Mouse (Mus musculus) heart, embryonic 16.5 days (tissue): ENCODE results near the gene Syt1. TPM values are rescaled to one million over a fixed set of nuclear protein-coding genes. Genes with fewer than 3 reads are reported as not detected.

ENCODE experiments used
- ATAC-seq: fragments of 200-750 bp; cut with Nextera tagmentation; replicated peaks from 2 replicates; pipeline ENCODE4 v1.8.0; 2017; ENCODE audit warnings: moderate number of reproducible peaks; ENCODE audit not compliant: insufficient read depth, low FRiP score; ENCODE audit errors: extremely low read depth
- H3K27ac ChIP-seq: fragments of 300-500 bp; sonication (generic); 2 replicates; pipeline ENCODE4 v1.5.1; 2014; ENCODE audit warnings: mild to moderate bottlenecking, low read length, control low read depth, moderate library complexity
- H3K27me3 ChIP-seq: fragments of 300-500 bp; sonication (generic); 2 replicates; pipeline ENCODE4 v1.6.1; 2014; ENCODE audit warnings: low read length, mixed read lengths; ENCODE audit not compliant: control insufficient read depth, insufficient read depth
- H3K36me3 ChIP-seq: fragments of 300-500 bp; sonication (generic); 2 replicates; pipeline ENCODE4 v1.6.1; 2014; ENCODE audit not compliant: control insufficient read depth, insufficient read depth
- H3K4me1 ChIP-seq: fragments of 300-500 bp; sonication (generic); 2 replicates; pipeline ENCODE4 v1.6.1; 2014; ENCODE audit warnings: low read length, mixed read lengths; ENCODE audit not compliant: control insufficient read depth, insufficient read depth
- H3K4me2 ChIP-seq: fragments of 300-500 bp; sonication (generic); 2 replicates; pipeline ENCODE4 v1.6.1; 2014; ENCODE audit warnings: low read depth, mild to moderate bottlenecking, control low read depth, low read length
- H3K4me3 ChIP-seq: fragments of 300-500 bp; sonication (generic); 2 replicates; pipeline ENCODE4 v1.5.1; 2014; ENCODE audit warnings: mild to moderate bottlenecking, control low read depth, low read length
- H3K9ac ChIP-seq: fragments of 300-500 bp; sonication (generic); 2 replicates; pipeline ENCODE4 v1.6.1; 2014; ENCODE audit warnings: low read length, control low read depth
- H3K9me3 ChIP-seq: fragments of 300-500 bp; sonication (generic); replicated peaks from 2 replicates; pipeline ENCODE4 v1.6.1; 2016; ENCODE audit warnings: low read length; ENCODE audit not compliant: control insufficient read depth
- WGBS: fragments of 180-500 bp; shearing (Covaris S2); extraction: QIAGEN DNeasy Blood & Tissue Kit; methylation state at CpG from one replicate; pipeline ENCODE4 v1.1.7; 2014; 5-methylcytosine and 5-hydroxymethylcytosine counted together
- polyA plus RNA-seq: library from polyadenylated mRNA; unstranded; fragments of >200 nt; fragmentation: Nextera tagmentation; extraction: Ambion mirVana; gene quantifications from 2 replicates; pipeline ENCODE4 v1.2.1, GENCODE M21; 2015

The Syt1 gene
- polyA plus RNA-seq, 1 experiment from 2014 or later, result 0.91 TPM

DNA sequence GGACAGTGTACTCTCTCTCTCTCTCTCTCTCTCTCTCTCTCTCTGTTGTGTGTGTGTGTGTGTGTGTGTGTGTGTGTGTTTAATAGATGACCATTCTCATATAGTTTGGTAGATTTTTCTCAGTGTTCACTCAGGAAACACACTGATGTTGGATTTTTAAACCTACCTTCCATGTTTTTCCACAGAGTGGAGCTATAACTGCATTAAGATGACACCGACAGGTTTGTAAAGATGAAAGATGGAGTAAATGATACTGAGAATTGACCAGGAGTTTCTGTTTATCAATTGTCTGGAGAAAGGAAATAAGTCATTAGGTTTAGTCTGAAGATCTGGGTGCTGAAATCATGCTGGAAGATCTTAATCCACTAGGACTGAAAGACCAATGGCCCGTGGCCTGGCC is 554.9 kb downstream of the Syt1 start:
- Histone ChIP-seq H3K4me3 (no peak overlapping the region), H3K27ac (no peak overlapping the region), H3K27me3 (no peaks in the 10 kb centered on the region), H3K4me2 (no peak overlapping the region), H3K36me3 (no peaks in the 10 kb centered on the region), H3K4me1 (no peaks in the 10 kb centered on the region), H3K9ac (no peak overlapping the region), H3K9me3 (no peaks in the 10 kb centered on the region)
- 78% methylated on average over 2 of the region's 2 CpGs for WGBS
- no peak for ATAC-seq

DNA sequence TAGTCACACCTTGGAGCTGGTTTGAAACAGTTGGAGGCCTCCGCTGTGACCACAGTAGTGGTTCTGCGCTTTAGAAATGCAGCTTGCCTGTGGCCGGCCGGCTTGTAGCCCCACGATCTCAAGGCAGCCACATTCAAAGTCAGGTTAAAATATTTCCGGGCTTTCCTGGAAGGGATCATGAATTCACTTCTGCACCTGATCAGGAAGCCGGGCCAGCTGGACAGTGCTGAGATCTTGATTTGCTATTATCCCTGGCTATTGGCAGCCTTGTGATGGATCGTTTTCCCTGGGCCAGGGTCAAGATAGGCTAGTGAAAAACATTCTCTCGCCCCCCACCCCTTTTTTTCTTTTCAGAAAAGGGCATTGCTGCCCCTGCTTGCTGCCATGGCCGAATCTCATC is 555.6 kb downstream of the Syt1 start:
- Histone ChIP-seq H3K4me3 (no peak overlapping the region), H3K9ac (no peak overlapping the region), H3K9me3 (no peaks in the 10 kb centered on the region), H3K4me2 (no peak overlapping the region), H3K36me3 (no peaks in the 10 kb centered on the region), H3K27ac (peak overlapping the region; percentile 3; the same call in 1 of the 2 replicates), H3K4me1 (no peaks in the 10 kb centered on the region), H3K27me3 (no peaks in the 10 kb centered on the region)
- ATAC-seq, result 0 out of 2 replicates have a peak, but pooled peaks have one; percentile 10
- WGBS, result 57% methylated on average over 10 of the region's 10 CpGs

DNA sequence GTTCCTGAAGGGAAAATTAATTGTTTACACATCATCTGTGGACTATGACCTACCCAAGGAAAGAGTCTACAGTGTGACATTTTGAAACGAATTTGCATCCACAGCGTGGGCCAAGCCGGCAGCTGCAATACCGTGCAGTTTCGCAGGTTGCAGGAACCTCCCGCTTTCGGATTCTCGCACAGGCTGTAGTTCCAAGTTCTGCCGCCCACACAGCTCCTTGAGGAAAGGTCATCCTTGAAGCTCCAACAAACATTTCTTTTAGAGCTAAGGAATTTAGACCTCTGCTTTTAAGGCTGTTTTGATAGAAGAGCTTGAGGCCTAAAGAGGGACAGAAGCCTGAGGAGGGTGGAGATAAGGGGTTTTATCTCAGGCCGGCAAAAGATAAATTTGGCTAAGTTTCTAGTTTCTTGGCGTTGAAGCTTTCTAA is 556.1 kb downstream of the Syt1 start:
- H3K4me1 ChIP-seq, result no peaks in the 10 kb centered on the region
- WGBS, result 51% methylated on average over 11 of the region's 11 CpGs
- no peak overlapping the region; the same call in 1 of the 2 replicates for H3K27ac ChIP-seq
- no peak overlapping the region for H3K9ac ChIP-seq
- H3K36me3 ChIP-seq, result no peaks in the 10 kb centered on the region
- 0 out of 2 replicates have a peak, but pooled peaks have one; percentile 14 for ATAC-seq
- H3K27me3 ChIP-seq, result no peaks in the 10 kb centered on the region
- no peak overlapping the region for H3K4me3 ChIP-seq
- H3K9me3 ChIP-seq, result no peaks in the 10 kb centered on the region
- no peak overlapping the region for H3K4me2 ChIP-seq

DNA sequence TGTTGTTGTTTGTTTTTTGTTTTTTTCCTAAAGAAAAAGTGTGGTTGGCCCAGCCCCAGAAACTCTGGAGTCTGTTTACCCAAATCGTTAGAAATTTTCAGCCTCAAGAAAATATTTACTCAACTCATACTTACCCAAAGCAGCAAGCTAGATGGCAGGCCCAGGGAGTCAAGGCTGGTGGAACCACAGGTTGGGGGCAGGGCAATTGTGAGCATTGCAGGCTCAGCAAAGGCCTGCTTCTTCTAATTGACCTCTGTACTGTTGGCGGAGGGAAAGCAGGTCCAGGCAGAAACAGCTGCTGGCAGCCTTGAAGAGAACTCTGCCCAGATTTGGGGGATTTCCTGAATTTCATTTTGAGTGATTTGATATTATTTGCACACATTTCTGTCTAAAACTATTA is 557.2 kb downstream of the Syt1 start:
- H3K9ac ChIP-seq, result no peak overlapping the region
- H3K4me3 ChIP-seq, result no peak overlapping the region
- no peak overlapping the region for H3K27ac ChIP-seq
- 50% methylated on average over 2 of the region's 2 CpGs for WGBS
- no peak overlapping the region for H3K4me2 ChIP-seq
- H3K4me1 ChIP-seq, result no peaks in the 10 kb centered on the region
- ATAC-seq, result no peak
- H3K27me3 ChIP-seq, result no peaks in the 10 kb centered on the region
- no peaks in the 10 kb centered on the region for H3K9me3 ChIP-seq
- H3K36me3 ChIP-seq, result no peaks in the 10 kb centered on the region

GRCm38 (mm10) chr10:108452421-108452820 is 558.4 kb downstream of the Syt1 start:
- H3K27me3 ChIP-seq, result no peaks in the 10 kb centered on the region
- H3K27ac ChIP-seq, result no peak overlapping the region
- 96% methylated on average over 9 of the region's 9 CpGs for WGBS
- H3K4me3 ChIP-seq, result no peak overlapping the region
- ATAC-seq, result no peak
- no peak overlapping the region for H3K4me2 ChIP-seq
- H3K4me1 ChIP-seq, result peaks cover 1% of the 10 kb centered on the region; the same call in 1 of the 2 replicates
- H3K36me3 ChIP-seq, result no peaks in the 10 kb centered on the region
- no peaks in the 10 kb centered on the region for H3K9me3 ChIP-seq
- H3K9ac ChIP-seq, result no peak overlapping the region

DNA sequence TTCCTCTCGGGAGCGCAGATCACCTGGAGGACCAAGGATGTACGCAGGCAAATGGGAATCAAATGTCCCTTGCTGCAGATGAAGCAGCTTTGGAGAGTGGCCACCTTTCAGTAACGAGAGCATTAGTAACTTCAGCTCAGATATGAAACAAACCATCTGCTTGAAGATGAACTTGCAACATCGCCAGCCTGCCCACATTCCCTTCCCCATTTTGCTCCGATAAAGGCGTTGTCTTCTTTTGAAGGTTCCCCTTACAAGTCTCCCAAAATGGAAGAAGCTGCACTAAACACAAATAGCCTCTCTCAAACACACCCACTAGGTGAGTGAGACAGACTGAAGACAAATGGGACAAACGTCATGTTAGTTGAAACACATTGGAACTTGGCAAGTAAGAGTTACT is 559.3 kb downstream of the Syt1 start:
- no peak overlapping the region for H3K9ac ChIP-seq
- H3K4me3 ChIP-seq, result no peak overlapping the region
- H3K27ac ChIP-seq, result no peak overlapping the region
- H3K4me1 ChIP-seq, result peaks cover 10% of the 10 kb centered on the region; the same call in 1 of the 2 replicates
- no peaks in the 10 kb centered on the region for H3K27me3 ChIP-seq
- H3K4me2 ChIP-seq, result no peak overlapping the region
- H3K9me3 ChIP-seq, result no peaks in the 10 kb centered on the region
- H3K36me3 ChIP-seq, result no peaks in the 10 kb centered on the region
- 79% methylated on average over 8 of the region's 8 CpGs for WGBS
- ATAC-seq, result no peak

DNA sequence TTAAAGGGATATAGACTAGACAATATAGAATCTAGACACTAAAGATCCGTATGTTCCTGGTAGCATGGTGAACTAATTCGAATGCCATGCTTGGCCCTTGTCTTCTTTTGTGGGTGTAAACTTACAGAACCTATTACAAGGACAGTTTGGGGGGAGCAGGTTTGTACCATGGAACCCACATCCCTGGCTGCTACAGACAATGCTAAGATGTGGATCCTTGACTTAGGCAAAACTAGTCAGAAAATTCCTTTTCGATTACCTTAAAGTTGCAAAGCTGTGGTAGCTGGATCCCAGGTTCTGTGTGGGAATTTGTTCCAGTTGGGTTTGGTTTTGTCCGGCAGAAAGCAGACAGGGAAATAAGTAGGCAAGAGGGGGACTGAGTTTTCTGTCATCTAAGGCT is 560.4 kb downstream of the Syt1 start:
- H3K27ac ChIP-seq, result no peak overlapping the region
- no peaks in the 10 kb centered on the region for H3K36me3 ChIP-seq
- H3K9me3 ChIP-seq, result no peaks in the 10 kb centered on the region
- no peak overlapping the region for H3K9ac ChIP-seq
- no peak for ATAC-seq
- H3K4me2 ChIP-seq, result no peak overlapping the region
- 88% methylated on average over 4 of the region's 4 CpGs for WGBS
- H3K27me3 ChIP-seq, result no peaks in the 10 kb centered on the region
- H3K4me3 ChIP-seq, result no peak overlapping the region
- peaks cover 15% of the 10 kb centered on the region for H3K4me1 ChIP-seq

DNA sequence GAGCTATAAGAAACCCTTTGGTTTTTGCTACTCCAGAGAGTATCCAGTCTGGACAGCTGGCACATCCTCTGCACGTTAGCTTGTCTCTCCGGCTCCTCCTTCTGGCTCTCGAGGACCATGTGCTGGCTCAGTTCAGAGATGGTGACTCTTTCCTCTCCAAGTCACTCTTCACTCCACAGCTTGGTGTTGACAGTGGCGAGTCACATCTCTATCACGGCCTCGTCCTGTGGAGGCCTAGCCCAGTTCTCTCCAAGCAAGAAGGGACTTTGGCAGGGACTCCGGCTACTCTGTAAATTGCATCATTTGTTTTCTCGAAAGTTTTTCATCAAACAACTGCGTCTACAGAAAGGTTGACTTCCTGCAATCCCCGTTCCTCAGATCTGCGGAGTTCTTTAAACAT is 562.4 kb downstream of the Syt1 start:
- ATAC-seq, result no peak
- no peaks in the 10 kb centered on the region for H3K36me3 ChIP-seq
- no peak overlapping the region for H3K27ac ChIP-seq
- H3K27me3 ChIP-seq, result no peaks in the 10 kb centered on the region
- H3K4me3 ChIP-seq, result no peak overlapping the region
- peaks cover 19% of the 10 kb centered on the region for H3K4me1 ChIP-seq
- WGBS, result 54% methylated on average over 11 of the region's 11 CpGs
- no peaks in the 10 kb centered on the region for H3K9me3 ChIP-seq
- H3K9ac ChIP-seq, result no peak overlapping the region
- no peak overlapping the region for H3K4me2 ChIP-seq
